Mouse (Mus musculus) midbrain, embryonic 11.5 days (tissue): ENCODE measurements at regions not wholly inside any gene's neighbourhood (a gene's known extent, or its start where the extent isn't known, plus 50 kb on each side); places are given as distances from the start of the nearest gene placed in this dataset.

Experiments
- ATAC-seq: fragments of 200-750 bp; cut with Nextera tagmentation; 2 replicates; pipeline ENCODE4 v1.8.0; 2017; ENCODE audit warnings: moderate TSS enrichment, moderate library complexity; ENCODE audit not compliant: low FRiP score
- DNase-seq: peaks from one replicate; pipeline ENCODE4 v3.0.0; 2015; ENCODE audit warnings: low spot score; ENCODE audit errors: missing footprints
- H3K27ac ChIP-seq: fragments of 300-500 bp; sonication (generic); 2 replicates; pipeline ENCODE4 v1.5.1; 2014; ENCODE audit warnings: low read depth, low read length
- H3K27me3 ChIP-seq: fragments of 300-500 bp; sonication (generic); 2 replicates; pipeline ENCODE4 v1.6.1; 2014; ENCODE audit warnings: mild to moderate bottlenecking, low read length, moderate library complexity, mixed read lengths; ENCODE audit not compliant: control insufficient read depth, insufficient read depth
- H3K36me3 ChIP-seq: fragments of 300-500 bp; sonication (generic); 2 replicates; pipeline ENCODE4 v1.6.1; 2014; ENCODE audit warnings: mild to moderate bottlenecking, low read length, moderate library complexity, mixed read lengths; ENCODE audit not compliant: control insufficient read depth, insufficient read depth
- H3K4me1 ChIP-seq: fragments of 300-500 bp; sonication (generic); 2 replicates; pipeline ENCODE4 v1.6.1; 2014; ENCODE audit warnings: low read length; ENCODE audit not compliant: control insufficient read depth, insufficient read depth
- H3K4me2 ChIP-seq: fragments of 300-500 bp; sonication (generic); 2 replicates; pipeline ENCODE4 v1.6.1; 2014; ENCODE audit warnings: mild to moderate bottlenecking, moderate library complexity
- H3K4me3 ChIP-seq: fragments of 300-500 bp; sonication (generic); 2 replicates; pipeline ENCODE4 v1.5.1; 2014; ENCODE audit warnings: low read depth, low read length
- H3K9ac ChIP-seq: fragments of 300-500 bp; sonication (generic); 2 replicates; pipeline ENCODE4 v1.6.1; 2014; ENCODE audit warnings: low read length
- H3K9me3 ChIP-seq: fragments of 300-500 bp; sonication (generic); 2 replicates; pipeline ENCODE4 v1.6.1; 2016; ENCODE audit warnings: low read length; ENCODE audit not compliant: control insufficient read depth
- WGBS: fragments of 180-500 bp; shearing (Covaris S2); extraction: QIAGEN DNeasy Blood & Tissue Kit; methylation state at CpG from one replicate; pipeline ENCODE4 v1.1.7; 2014; 5-methylcytosine and 5-hydroxymethylcytosine counted together

- Histone ChIP-seq H3K27ac (no peak overlapping the region), H3K4me1 (no peaks in the 10 kb centered on the region), H3K27me3 (no peaks in the 10 kb centered on the region), H3K4me3 (no peak overlapping the region), H3K9ac (no peak overlapping the region), H3K4me2 (no peak overlapping the region), H3K9me3 (peaks cover 4% of the 10 kb centered on the region; the same call in 1 of the 2 replicates), H3K36me3 (no peaks in the 10 kb centered on the region)
- no peak for ATAC-seq
- WGBS, result 25% methylated on average over 2 of the region's 2 CpGs
- peak; percentile 70 for DNase-seq
Measured at GRCm38 (mm10) chr3:38299236-38299897, 185.3 kb downstream of the Ankrd50 start.

- Histone ChIP-seq H3K36me3 (no peaks in the 10 kb centered on the region), H3K4me3 (no peak overlapping the region), H3K27ac (no peak overlapping the region), H3K9me3 (no peaks in the 10 kb centered on the region), H3K27me3 (no peaks in the 10 kb centered on the region), H3K4me2 (no peak overlapping the region), H3K4me1 (no peaks in the 10 kb centered on the region), H3K9ac (no peak overlapping the region)
- no peak for ATAC-seq
- 89% methylated on average over 2 of the region's 2 CpGs for WGBS
- peak; percentile 31 for DNase-seq
Measured at GRCm38 (mm10) chr3:38297499-38297898, 187.1 kb downstream of the Ankrd50 start.

- H3K36me3 ChIP-seq, result no peaks in the 10 kb centered on the region
- no peak for ATAC-seq
- no peaks in the 10 kb centered on the region; the same call in 1 of the 2 replicates for H3K9me3 ChIP-seq
- no peak overlapping the region for H3K4me3 ChIP-seq
- no peaks in the 10 kb centered on the region for H3K4me1 ChIP-seq
- no peak overlapping the region for H3K9ac ChIP-seq
- WGBS, result 42% methylated on average over 3 of the region's 3 CpGs
- no peak overlapping the region for H3K27ac ChIP-seq
- H3K4me2 ChIP-seq, result no peak overlapping the region
- no peaks in the 10 kb centered on the region for H3K27me3 ChIP-seq
- DNase-seq, result no peak
Measured at GRCm38 (mm10) chr3:38289062-38289461, 195.6 kb downstream of the Ankrd50 start.

- Histone ChIP-seq H3K4me3 (no peak overlapping the region), H3K9ac (no peak overlapping the region), H3K4me1 (no peaks in the 10 kb centered on the region), H3K27me3 (no peaks in the 10 kb centered on the region), H3K36me3 (no peaks in the 10 kb centered on the region), H3K9me3 (no peaks in the 10 kb centered on the region; the same call in 1 of the 2 replicates), H3K27ac (no peak overlapping the region), H3K4me2 (no peak overlapping the region)
- DNase-seq (peak; percentile 57), ATAC-seq (no peak)
- 61% methylated on average over 11 of the region's 11 CpGs for WGBS
Measured at GRCm38 (mm10) chr3:38283687-38284124, 200.9 kb downstream of the Ankrd50 start.

GRCm38 (mm10) chr3:38282891-38283290 lies 201.8 kb downstream of the Ankrd50 start:
- Histone ChIP-seq H3K4me1 (no peaks in the 10 kb centered on the region), H3K27ac (no peak overlapping the region), H3K9ac (no peak overlapping the region), H3K4me3 (no peak overlapping the region), H3K27me3 (no peaks in the 10 kb centered on the region), H3K9me3 (no peaks in the 10 kb centered on the region; the same call in 1 of the 2 replicates), H3K36me3 (no peaks in the 10 kb centered on the region), H3K4me2 (no peak overlapping the region)
- DNase-seq (peak; percentile 14), ATAC-seq (no peak)
- 93% methylated on average over 4 of the region's 4 CpGs for WGBS

GRCm38 (mm10) chr3:38281683-38282082 lies 203.0 kb downstream of the Ankrd50 start:
- 78% methylated on average over 4 of the region's 4 CpGs for WGBS
- Histone ChIP-seq H3K9me3 (no peaks in the 10 kb centered on the region; the same call in 1 of the 2 replicates), H3K27me3 (no peaks in the 10 kb centered on the region), H3K4me3 (no peak overlapping the region), H3K4me2 (no peak overlapping the region), H3K27ac (no peak overlapping the region), H3K9ac (no peak overlapping the region), H3K36me3 (no peaks in the 10 kb centered on the region), H3K4me1 (no peaks in the 10 kb centered on the region)
- ATAC-seq (no peak), DNase-seq (peak; percentile 12)

- ATAC-seq (no peak), DNase-seq (peak; percentile 80)
- Histone ChIP-seq H3K4me1 (no peaks in the 10 kb centered on the region), H3K4me2 (no peak overlapping the region), H3K9ac (no peak overlapping the region), H3K4me3 (no peak overlapping the region), H3K9me3 (no peaks in the 10 kb centered on the region), H3K27me3 (no peaks in the 10 kb centered on the region), H3K27ac (no peak overlapping the region), H3K36me3 (no peaks in the 10 kb centered on the region)
- 86% methylated on average over 6 of the region's 6 CpGs for WGBS
Measured at GRCm38 (mm10) chr3:38280876-38281275, 203.8 kb downstream of the Ankrd50 start.

GRCm38 (mm10) chr3:38280105-38280504 lies 204.5 kb downstream of the Ankrd50 start:
- no peak for ATAC-seq
- 93% methylated on average over 3 of the region's 3 CpGs for WGBS
- peak; percentile 53 for DNase-seq
- Histone ChIP-seq H3K36me3 (no peaks in the 10 kb centered on the region), H3K4me2 (no peak overlapping the region), H3K9me3 (no peaks in the 10 kb centered on the region), H3K9ac (no peak overlapping the region), H3K27me3 (no peaks in the 10 kb centered on the region), H3K4me3 (no peak overlapping the region), H3K4me1 (no peaks in the 10 kb centered on the region), H3K27ac (no peak overlapping the region)

- H3K4me3 ChIP-seq, result no peak overlapping the region
- 81% methylated on average over 1 of the region's 1 CpGs for WGBS
- no peak overlapping the region for H3K9ac ChIP-seq
- no peaks in the 10 kb centered on the region for H3K36me3 ChIP-seq
- H3K27me3 ChIP-seq, result no peaks in the 10 kb centered on the region
- DNase-seq, result peak; percentile 26
- no peak overlapping the region for H3K4me2 ChIP-seq
- no peak for ATAC-seq
- H3K9me3 ChIP-seq, result no peaks in the 10 kb centered on the region
- H3K27ac ChIP-seq, result no peak overlapping the region
- no peaks in the 10 kb centered on the region for H3K4me1 ChIP-seq
Measured at GRCm38 (mm10) chr3:38276948-38277504, 207.6 kb downstream of the Ankrd50 start.
